Mouse (Mus musculus): ENCODE measurements around the gene Tyw5. TPM values are rescaled to one million over a fixed set of nuclear protein-coding genes. Genes with fewer than 3 reads are reported as not detected.

The Tyw5 gene
- polyA plus RNA-seq, 1 experiment, result 8.6 TPM

DNA sequence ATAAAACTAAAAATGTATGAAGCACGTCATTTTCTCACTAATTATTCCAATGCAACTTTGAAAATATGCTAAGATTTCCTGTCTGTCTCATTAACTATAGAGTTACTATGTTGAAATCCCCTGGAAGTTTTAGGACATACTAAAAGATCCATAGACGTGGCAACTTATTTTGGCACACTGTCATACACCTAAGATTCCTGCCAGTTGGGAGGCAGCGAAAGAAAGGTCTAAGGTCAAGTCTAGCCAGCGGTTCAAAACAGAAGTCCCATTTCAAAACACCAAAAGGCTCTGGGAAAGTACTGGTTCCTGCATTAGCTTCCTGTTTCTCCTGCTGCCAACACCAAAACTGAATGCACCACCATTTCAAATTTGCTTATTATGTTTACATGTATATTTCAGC is 14.5 kb downstream of the Tyw5 start:
- Histone ChIP-seq H3K79me2 (ENCODE audit: control insufficient read depth, insufficient read depth) (no peaks in the 10 kb centered on the region), H3ac (ENCODE audit: control insufficient read depth, insufficient read length, low read depth) (no peak overlapping the region), H3K79me3 (ENCODE audit: low read depth) (peaks cover 2% of the 10 kb centered on the region), H3K27me3 (ENCODE audit: control insufficient read depth, insufficient read depth, insufficient read length) (no peaks in the 10 kb centered on the region), H3K4me3 (ENCODE audit: insufficient read depth, poor library complexity, severe bottlenecking) (no peak overlapping the region), H3K36me3 (ENCODE audit: control insufficient read depth, insufficient read depth) (peaks cover 80% of the 10 kb centered on the region)
- TF ChIP-seq MAX (IDR thresholded peaks at IDR 0.05) (no peak), CEBPB (IDR thresholded peaks at IDR 0.05; ENCODE audit: low read depth) (no peak), USF1 (IDR thresholded peaks at IDR 0.05; ENCODE audit: low read depth) (no peak), FOSL1 (IDR thresholded peaks at IDR 0.05; ENCODE audit: insufficient read depth, low read length, poor library complexity, severe bottlenecking) (no peak)

DNA sequence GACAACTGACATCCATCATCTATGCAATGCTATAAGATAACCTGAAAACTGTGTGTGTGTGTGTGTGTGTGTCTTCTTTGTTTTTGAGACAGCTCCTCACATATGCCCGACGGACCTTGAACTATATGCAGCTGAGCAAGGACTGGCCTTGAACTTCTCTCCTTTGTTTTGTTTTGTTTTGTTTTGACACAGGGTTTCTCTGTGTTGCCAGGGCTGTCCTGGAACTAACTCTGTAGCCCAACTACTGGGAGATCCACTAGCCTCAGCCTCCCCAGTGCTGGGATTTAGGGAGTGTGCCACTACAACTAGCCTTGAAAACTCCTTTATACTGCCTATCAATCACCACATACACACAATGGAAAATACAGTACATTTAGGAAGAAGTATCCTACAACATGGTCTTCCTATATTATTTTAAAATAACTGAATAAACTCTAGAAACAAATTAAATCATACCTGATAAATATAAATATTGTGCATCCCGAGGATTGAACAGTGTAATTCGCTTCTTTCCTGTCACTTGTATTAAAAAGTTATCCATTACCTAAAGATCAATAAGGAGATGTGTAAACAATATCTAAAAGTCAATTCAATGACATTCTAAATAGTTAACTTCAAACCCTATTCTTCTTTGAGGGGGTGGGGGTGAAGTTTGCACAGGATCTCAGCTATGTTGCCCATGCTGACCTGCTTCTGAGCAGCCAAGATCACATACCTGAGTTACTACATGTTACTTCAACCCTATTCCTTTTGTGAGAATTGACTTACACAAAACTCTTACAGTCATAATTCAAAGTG is 15.7 kb downstream of the Tyw5 start:
- Histone ChIP-seq H3K79me3 (ENCODE audit: low read depth) (peaks cover 2% of the 10 kb centered on the region), H3ac (ENCODE audit: control insufficient read depth, insufficient read length, low read depth) (no peak overlapping the region), H3K4me3 (ENCODE audit: insufficient read depth, poor library complexity, severe bottlenecking) (no peak overlapping the region), H3K36me3 (ENCODE audit: control insufficient read depth, insufficient read depth) (peaks cover 82% of the 10 kb centered on the region), H3K79me2 (ENCODE audit: control insufficient read depth, insufficient read depth) (no peaks in the 10 kb centered on the region), H3K27me3 (ENCODE audit: control insufficient read depth, insufficient read depth, insufficient read length) (no peaks in the 10 kb centered on the region)
- TF ChIP-seq CTCF (IDR thresholded peaks at IDR 0.05; ENCODE audit: control insufficient read depth, insufficient read depth, insufficient read length) (no peak), MAX (IDR thresholded peaks at IDR 0.05) (no peak), MYOG (IDR thresholded peaks at IDR 0.05; ENCODE audit: control insufficient read depth, extremely low read depth, insufficient read length) (no peak), CEBPB (IDR thresholded peaks at IDR 0.05; ENCODE audit: low read depth) (no peak), USF1 (IDR thresholded peaks at IDR 0.05; ENCODE audit: low read depth) (no peak), MYOD1 (IDR thresholded peaks at IDR 0.05; ENCODE audit: control insufficient read depth, insufficient read length, low read depth) (no peak), FOSL1 (IDR thresholded peaks at IDR 0.05; ENCODE audit: insufficient read depth, low read length, poor library complexity, severe bottlenecking) (no peak)

DNA sequence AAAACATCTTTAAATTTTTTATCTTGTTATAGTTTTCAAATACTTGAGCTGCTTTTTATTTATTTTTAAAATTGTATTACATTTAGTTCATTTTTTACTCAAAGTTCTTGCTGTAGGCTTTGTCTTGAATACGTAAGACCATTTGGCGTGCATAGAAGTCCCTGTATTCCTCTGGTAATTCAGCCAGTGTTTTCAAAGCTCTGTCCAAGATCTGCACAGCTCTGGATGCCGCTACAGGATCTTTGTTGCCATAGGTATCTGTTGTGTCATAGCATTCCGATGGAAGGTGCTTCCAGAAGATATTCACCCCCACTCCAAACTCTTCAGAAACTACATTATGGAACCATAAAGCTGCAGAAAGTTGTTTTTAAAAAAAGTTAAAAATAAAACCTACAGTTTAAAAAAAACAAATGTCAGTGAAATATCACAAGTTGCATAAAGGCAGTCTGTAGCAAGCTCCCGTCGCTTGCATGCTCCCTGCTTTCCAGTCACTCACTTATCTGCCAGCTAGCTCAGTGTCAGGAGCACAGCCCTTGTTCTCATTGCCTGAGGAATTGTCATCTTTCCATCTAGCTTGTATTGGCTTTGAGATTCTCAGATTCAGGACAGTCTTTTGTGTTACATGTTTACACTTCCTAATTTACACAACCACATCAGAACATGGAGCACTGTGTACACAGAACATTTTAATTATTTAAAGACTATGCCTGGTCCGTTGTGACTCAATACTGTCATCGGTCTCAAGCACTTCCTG is 18.3 kb downstream of the Tyw5 start:
- no peaks in the 10 kb centered on the region for H3K79me2 ChIP-seq (ENCODE audit: control insufficient read depth, insufficient read depth)
- H3K79me3 ChIP-seq (ENCODE audit: low read depth), result peaks cover 2% of the 10 kb centered on the region
- H3K27me3 ChIP-seq (ENCODE audit: control insufficient read depth, insufficient read depth, insufficient read length), result no peaks in the 10 kb centered on the region
- TF ChIP-seq MYOD1 (IDR thresholded peaks at IDR 0.05; ENCODE audit: control insufficient read depth, insufficient read length, low read depth) (no peak), CEBPB (IDR thresholded peaks at IDR 0.05; ENCODE audit: low read depth) (no peak), CTCF (IDR thresholded peaks at IDR 0.05; ENCODE audit: control insufficient read depth, insufficient read depth, insufficient read length) (no peak), FOSL1 (IDR thresholded peaks at IDR 0.05; ENCODE audit: insufficient read depth, low read length, poor library complexity, severe bottlenecking) (no peak), MYOG (IDR thresholded peaks at IDR 0.05; ENCODE audit: control insufficient read depth, extremely low read depth, insufficient read length) (no peak), USF1 (IDR thresholded peaks at IDR 0.05; ENCODE audit: low read depth) (no peak), MAX (IDR thresholded peaks at IDR 0.05) (no peak)
- peaks cover 69% of the 10 kb centered on the region for H3K36me3 ChIP-seq (ENCODE audit: control insufficient read depth, insufficient read depth)
- no peak overlapping the region for H3K4me3 ChIP-seq (ENCODE audit: insufficient read depth, poor library complexity, severe bottlenecking)
- H3ac ChIP-seq (ENCODE audit: control insufficient read depth, insufficient read length, low read depth), result no peak overlapping the region

DNA sequence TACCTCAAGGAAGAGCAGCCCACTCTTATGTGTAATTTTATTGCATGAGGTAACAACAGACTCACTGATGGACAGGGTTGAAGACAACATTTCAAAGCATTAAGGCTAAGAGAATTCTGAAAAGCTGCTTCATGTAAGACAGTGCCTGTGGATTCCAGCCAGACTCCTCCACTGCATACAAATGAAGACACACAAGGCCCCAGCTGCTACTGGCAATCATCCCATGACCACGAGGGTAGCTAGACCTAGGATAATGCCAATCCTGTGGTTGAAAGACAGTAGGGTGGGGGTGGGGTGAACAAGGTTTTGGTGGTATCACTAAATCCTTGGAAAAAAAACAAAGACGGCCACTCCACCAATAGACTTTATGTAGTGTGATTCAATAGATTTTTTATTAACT is 19.0 kb downstream of the Tyw5 start:
- Histone ChIP-seq H3K36me3 (ENCODE audit: control insufficient read depth, insufficient read depth) (peaks cover 62% of the 10 kb centered on the region), H3K27me3 (ENCODE audit: control insufficient read depth, insufficient read depth, insufficient read length) (no peaks in the 10 kb centered on the region), H3ac (ENCODE audit: control insufficient read depth, insufficient read length, low read depth) (no peak overlapping the region), H3K79me3 (ENCODE audit: low read depth) (peaks cover 2% of the 10 kb centered on the region), H3K79me2 (ENCODE audit: control insufficient read depth, insufficient read depth) (no peaks in the 10 kb centered on the region), H3K4me3 (ENCODE audit: insufficient read depth, poor library complexity, severe bottlenecking) (no peak overlapping the region)
- peak; percentile 15 for TF ChIP-seq USF1 (IDR thresholded peaks at IDR 0.05; ENCODE audit: low read depth)
- TF ChIP-seq MYOD1 (IDR thresholded peaks at IDR 0.05; ENCODE audit: control insufficient read depth, insufficient read length, low read depth), result peak; percentile 98
- TF ChIP-seq MAX (IDR thresholded peaks at IDR 0.05), result no peak

DNA sequence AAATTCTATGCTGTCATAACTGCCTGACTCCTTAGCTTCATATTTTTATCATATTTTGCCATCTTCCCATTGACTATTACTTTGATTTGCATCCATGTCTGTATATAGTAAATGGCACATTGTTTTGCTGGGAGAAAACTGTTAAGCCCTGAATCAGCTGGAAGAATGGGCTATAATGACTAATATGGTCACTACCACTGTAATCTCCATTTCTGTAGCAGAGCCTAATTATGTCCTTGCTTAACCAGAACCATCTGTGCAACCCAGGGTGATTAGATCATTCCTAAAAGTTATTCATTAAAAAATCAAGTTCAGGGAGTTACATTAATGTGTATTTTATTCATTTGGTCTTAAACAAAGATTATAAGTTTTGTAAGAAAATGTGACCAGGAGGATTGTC is 20.4 kb downstream of the Tyw5 start:
- H3K79me3 ChIP-seq (ENCODE audit: low read depth), result peaks cover 2% of the 10 kb centered on the region
- H3K4me3 ChIP-seq (ENCODE audit: insufficient read depth, poor library complexity, severe bottlenecking), result no peak overlapping the region
- peaks cover 50% of the 10 kb centered on the region for H3K36me3 ChIP-seq (ENCODE audit: control insufficient read depth, insufficient read depth)
- no peaks in the 10 kb centered on the region for H3K27me3 ChIP-seq (ENCODE audit: control insufficient read depth, insufficient read depth, insufficient read length)
- no peak overlapping the region for H3ac ChIP-seq (ENCODE audit: control insufficient read depth, insufficient read length, low read depth)
- TF ChIP-seq CTCF (IDR thresholded peaks at IDR 0.05; ENCODE audit: control insufficient read depth, insufficient read depth, insufficient read length), result no peak
- TF ChIP-seq USF1 (IDR thresholded peaks at IDR 0.05; ENCODE audit: low read depth), result no peak
- TF ChIP-seq MAX (IDR thresholded peaks at IDR 0.05), result no peak
- no peak for TF ChIP-seq MYOG (IDR thresholded peaks at IDR 0.05; ENCODE audit: control insufficient read depth, extremely low read depth, insufficient read length)
- TF ChIP-seq FOSL1 (IDR thresholded peaks at IDR 0.05; ENCODE audit: insufficient read depth, low read length, poor library complexity, severe bottlenecking), result no peak
- TF ChIP-seq CEBPB (IDR thresholded peaks at IDR 0.05; ENCODE audit: low read depth), result no peak
- no peak for TF ChIP-seq MYOD1 (IDR thresholded peaks at IDR 0.05; ENCODE audit: control insufficient read depth, insufficient read length, low read depth)
- no peaks in the 10 kb centered on the region for H3K79me2 ChIP-seq (ENCODE audit: control insufficient read depth, insufficient read depth)

Data from C2C12 (cell line).